Mouse (Mus musculus) lung, postnatal 36 days (tissue): ENCODE data around the gene Atp2a1.
"Not testable (repeated sequence)": the region's sequence is repeated elsewhere in the genome, so short reads cannot be mapped to it uniquely, and the experiment has no call there.

Experiments
- DNase-seq: peaks from one replicate; pipeline ENCODE4 v3.0.0; 2022; ENCODE audit warnings: mixed read lengths

Atp2a1 gene

DNA sequence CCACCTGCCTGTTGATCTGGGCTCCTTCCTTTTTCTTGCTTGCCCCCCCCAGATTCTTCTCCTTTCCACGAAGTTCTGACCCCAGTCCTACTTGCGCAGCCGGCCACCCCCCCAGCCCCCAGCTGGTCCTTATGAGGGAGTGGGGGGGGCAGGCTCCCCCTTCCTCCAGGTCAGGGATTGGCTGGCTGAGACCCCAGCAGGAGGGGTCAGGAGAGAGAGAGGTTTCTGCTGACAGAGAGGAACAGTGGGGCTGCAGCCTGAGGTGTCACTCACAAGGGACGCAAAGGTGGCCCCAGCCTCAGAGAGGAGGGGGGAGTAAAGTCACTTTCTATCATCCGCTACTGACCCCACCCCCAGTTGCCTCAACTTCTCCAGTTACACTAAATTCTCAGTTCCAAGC is at the start of gene Atp2a1:
Gene Atp2a1, minus strand, starts transcription at position 105 of the 400 bp plus-strand sequence.
- DNase-seq = no peak

DNA sequence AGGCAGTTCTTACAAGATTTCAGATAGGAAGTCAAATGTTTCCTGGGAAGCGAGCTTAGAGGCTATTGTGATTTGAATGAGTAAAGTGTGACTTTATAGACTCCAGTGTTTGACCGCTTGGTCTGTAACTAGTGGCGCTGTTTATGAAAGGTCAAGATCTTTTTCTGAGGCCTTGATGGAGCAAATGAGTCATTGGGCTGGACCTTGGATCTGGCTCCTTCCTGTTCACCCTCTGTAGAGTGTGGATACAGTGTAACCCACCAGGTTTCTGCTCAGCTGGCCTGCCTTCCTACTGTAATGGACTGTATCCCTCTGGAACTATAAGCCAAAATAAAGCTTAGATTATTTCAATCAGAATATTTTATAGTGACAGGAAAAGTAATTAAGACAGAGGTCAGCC is 48.4 kb upstream of the Atp2a1 start:
- DNase-seq = no peak

DNA sequence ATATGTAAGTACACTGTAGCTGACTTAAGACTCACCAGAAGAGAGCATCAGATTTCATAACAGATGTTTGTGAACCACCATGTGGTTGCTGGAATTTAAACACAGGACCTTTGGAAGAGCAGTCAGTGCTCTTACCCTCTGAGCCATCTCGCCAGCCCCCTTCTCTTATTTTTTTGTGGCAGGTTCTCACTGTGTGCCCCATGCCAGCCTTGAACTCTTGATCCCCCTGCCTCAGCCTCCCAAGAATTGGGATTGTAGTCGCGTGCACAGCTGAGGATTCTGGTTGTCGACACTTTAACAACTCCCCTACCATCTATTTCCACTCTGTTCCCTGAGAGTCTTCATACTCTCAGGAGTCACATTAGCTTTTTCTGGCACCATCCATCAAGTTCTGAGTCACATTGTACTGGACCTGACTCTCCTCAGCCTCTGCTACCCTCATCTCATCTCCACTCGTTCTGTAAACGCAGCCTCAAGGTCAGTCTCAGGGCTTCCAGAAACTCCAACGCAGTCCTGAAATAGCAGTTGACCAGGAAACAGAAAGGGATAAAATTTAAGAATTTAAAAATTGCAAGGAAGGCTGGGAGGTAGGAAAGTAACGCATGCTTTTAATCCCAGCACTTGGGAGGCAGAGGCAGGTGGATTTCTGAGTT is 44.3 kb upstream of the Atp2a1 start:
- no peak for DNase-seq

DNA sequence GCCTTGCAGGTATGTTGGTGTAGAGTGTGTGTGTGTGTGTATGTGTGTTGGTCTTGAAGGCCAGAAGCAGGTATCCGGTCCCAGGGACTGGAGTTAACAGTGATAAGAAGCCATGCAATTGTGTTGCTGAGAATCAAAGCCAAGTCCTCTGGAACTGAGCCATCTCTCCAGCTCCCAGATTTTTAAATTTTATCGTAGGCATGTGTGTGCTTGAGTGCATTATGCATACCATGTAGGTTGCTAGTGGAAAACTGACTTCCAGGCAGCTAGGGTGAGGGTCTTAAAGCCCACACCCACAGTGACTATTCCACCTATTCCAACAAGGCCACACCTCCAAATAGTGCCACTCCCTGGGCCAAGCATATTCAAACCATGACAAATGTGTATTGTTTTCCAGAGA is 42.0 kb upstream of the Atp2a1 start:
- DNase-seq = no peak

DNA sequence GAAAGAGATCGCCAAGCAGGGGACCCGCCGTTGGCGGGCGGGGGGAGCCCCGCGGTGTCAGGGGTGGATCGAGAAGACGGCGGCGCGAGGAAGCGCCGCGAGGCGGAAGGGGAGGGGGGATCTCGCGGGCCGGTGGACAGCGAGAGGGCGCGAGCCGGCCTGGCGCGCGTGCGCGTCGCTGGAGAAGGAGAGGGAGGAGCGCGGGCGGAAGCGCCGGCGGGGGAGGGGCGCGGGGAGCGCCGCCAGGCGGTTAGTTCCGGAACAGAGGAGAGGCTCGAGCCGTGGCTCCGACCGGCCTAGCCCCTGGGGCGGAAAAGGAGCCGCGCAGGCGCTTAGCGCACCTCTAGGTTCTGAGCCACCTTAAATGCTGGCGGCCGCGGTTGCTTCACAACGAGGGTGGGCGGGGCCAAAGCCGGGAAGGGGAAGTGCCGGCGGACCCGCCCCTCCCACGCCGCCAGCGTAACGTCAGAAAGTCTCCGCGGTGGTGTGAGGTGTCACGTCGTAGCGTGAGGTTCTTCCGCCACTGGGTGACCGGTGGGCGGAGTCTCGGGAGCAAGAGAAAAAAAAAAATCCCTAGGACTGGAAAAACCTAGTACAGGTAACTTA is 40.5 kb upstream of the Atp2a1 start, which contains the start of gene Atxn2l:
Gene Atxn2l, minus strand, starts transcription at position 165 of the 606 bp plus-strand sequence.
- DNase-seq = peak; percentile 99

DNA sequence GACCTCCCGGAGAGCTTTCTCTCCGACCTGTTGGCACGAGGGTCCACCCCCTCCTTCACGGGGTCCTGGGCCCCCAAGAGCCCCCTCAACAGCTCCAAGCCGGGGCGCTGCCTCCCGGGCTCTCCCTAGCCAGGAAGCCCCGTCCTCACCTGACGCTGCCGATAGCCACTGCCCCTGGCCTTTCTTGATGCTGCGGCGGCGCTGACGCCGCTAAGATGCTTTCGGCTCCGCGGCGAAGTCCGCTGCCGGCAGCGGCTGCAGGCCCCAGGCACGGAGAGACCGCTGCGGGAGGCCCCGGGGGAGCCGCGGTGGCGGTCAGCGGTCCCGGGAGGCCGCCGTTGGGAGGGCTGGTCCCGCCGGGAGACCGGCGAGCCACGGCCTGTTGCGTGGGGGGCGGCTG is 39.8 kb upstream of the Atp2a1 start:
- DNase-seq = no peak

DNA sequence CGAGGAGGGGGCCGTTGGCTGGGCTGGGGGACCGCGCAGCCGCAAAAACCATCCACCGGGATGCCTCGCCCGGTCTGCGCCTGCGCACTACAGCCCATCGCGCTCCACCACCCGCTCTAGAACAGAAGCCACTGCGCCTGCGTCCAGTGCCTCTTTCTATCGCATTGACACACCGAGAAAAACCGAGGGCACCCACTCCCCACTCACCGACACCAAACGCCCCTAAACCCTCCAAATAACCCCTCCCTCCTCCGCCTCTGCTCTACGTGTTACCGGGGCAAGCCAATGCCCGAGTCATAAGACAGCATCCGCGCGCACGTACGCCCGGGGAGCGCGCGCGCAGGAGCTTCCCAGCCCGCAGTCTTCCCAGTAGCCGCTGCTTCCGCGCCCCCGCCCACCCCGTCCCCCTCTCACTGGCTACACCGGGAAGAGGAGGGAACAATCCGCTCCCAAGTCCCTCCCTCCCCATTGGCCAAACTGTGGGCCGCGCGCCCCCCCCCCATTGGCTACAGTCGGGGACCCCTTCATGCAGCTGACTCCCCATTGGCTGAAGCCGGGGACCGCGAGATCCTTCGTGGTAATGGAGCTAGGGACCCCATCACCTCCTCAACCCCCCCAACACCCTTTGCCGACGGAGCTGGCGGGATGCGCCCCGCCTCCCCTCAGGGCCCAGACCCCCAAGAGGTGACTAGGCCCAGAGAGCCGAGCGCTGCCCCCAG is 39.3 kb upstream of the Atp2a1 start:
- DNase-seq = peak; percentile 94

DNA sequence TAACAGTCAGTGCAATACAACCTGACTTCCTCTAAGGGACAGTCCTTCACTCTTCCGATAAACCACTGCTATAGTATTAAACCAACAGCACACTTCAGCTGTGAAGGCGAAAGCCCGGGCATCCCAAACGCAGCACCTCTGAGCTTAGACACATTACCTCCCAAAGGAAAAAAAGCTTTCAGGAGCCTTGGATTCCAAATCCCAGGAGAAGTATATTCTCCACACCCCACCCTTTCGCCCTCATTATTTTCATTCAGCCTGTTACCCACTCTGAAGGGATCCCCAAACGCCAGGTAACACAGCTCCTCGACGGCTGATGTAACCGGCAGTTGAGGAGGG is 38.7 kb upstream of the Atp2a1 start:
- no peak for DNase-seq

DNA sequence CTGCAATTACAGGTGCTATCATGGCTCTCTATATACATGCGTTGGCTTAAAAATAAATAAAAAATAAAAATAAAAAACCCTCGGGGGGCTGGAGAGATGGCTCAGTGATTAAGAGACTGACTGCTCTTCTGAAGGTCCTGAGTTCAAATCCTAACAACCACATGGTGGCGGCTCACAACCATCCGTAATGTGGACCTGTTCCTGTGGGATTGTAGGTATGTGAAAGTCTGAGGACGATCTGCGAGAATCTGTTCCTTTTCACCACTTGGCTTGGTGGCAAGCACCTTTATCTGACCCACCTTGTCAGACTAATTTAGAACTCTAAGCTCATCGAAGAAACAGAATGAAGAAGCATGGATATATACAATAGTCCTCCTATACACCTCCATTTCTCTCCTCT is 36.5 kb upstream of the Atp2a1 start:
- DNase-seq = no peak

DNA sequence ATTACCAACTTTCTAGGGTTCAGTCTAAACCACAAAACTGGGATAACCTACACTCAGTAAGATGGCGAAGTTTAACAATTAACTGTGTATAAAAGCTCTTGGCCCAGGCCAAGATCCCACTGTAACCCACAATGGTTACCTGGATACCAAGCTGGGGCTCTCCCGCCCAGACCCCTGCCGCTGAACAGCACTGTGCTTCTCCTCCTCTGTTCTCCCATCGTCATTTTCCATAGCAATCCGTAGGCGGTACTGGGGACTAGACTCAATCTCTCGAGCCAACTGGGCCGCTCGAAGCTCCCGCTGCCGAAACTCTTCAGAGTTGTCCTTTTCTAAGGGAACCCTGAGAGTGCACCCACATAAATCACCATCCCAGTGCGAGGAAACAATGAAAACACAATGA is 35.1 kb upstream of the Atp2a1 start:
- DNase-seq = no peak

DNA sequence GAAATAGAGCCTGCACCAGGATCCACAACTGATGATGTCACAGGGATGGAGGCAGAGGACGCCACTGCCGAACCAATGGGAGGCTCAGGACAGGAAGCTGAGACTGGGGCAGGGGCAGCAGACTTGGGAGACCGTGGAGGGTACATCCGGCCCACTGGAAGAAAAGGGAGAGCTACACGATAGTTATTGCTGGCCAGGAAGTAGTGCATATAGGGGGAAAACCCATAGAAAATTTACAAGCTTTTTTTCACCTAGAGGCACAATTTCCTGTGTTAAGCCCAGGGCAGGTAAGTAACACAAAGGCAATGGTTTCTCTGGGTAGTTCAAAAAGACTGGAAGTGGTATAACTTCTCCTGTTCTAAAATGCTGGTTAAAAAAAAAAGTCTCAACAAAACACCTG is 33.6 kb upstream of the Atp2a1 start:
- no peak for DNase-seq

DNA sequence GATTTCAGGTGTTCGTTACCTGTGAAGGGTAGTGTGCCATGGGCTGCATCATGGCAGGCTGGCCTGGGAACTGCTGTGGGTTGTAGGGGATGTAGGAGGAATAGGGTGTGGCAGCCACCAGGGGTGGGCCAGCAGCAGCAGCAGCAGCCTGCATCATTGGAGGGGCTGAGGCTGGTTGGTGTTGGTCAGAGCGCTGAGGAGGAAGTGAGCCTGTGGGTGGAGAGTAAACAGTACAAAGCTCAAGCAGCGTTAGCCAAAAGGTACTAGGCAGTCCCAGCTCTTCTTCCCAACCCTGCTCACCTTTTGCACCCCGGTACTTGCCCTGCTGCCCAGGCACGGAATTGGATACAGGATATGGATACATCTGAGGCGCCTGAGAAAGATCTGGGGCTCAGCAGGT is 31.2 kb upstream of the Atp2a1 start:
- no peak for DNase-seq

DNA sequence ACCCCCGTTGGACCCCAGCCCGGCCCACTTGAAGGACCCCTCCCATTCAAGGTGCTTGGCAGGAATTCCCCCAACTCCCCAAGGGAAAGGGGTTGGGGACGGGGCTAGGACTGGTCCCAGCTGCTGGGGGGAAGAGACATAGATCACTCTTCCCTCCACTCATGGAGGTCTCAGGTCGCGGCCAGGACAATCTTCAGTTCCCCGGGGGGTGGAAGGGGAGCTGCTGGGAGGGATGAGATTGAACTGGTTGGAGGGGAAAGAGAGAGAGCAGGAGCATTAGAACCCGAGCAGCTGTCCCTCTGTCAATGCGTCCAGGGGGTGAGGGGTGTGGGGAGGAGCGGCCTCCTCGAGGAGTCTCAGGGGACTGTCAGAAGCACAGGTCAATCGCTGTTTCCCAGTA is 29.1 kb upstream of the Atp2a1 start:
- DNase-seq = no peak

DNA sequence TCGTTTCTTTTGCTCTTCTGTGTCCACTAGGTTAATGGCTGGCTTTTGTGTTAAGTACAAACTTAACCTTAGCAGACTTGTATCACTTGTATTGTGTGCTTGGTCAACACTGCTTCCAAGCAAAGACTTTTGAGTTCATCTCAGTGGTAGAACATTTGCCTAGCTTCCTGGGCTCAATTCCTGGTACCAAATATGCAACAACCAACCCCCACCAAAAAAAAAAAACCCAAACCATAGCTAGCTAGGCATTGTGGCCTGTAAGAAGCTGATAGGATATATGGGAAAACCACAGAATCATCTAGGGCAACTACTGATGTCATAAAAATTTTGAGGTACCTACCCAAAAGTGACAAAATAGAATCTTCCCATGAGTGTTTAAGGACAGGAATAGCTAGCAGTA is 28.1 kb upstream of the Atp2a1 start:
- DNase-seq = no peak

DNA sequence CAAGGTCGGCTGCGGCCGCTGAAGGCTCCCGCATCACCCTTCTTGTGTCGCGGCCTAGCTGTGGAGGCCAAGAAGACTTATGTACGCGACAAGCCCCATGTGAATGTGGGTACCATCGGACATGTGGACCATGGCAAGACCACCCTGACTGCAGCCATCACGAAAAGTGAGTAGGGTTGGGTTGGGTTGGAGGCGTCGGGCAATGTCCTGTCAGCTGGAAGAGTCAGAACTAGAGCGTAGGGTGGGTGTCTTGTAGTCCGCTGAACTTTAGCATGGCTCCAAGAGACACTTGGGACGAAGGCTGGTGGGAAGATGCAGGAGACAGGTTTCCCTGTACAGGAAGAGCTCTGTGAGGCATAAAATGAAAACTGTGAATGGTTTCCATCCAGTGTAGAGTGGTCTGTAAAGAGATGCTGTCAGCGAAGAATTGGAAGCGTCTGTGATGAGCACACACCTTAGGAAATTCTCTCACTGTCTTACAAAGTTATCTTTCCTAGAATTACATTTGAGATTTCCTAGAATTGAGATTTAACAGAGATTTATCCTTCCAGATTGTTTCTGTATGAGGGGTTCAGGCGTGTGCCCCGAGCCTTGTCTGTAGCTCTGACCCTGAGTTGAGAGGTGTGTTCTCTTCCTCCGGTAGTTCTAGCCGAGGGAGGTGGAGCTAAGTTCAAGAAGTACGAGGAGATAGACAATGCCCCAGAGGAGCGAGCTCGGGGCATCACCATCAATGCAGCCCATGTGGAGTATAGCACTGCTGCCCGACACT is 24.9 kb upstream of the Atp2a1 start:
- not testable (repeated sequence) for DNase-seq

DNA sequence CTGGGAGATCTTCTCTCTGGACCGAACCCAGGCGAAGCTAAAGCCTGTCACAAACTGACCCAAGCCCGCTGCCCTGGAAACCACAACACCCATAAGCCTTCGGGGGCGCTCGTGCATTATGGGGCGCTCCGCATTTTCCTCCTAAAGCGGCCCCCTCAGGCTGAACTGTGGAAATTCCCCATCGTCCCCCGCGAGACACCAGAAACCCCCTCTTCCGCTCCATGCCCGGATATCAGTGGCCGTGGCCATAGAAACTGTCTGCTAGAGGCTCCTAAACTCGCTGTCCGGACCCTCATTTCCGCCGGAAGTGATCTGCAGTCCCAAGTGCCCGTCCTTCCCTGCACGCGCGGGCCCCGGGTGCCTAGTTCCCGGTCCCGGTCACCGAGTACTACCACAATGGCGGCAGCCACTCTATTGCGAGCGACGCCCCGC is 24.2 kb upstream of the Atp2a1 start, which contains the start of gene Tufm:
Gene Tufm, plus strand, starts transcription at position 310 of the 432 bp plus-strand sequence.
- peak; percentile 98 for DNase-seq

DNA sequence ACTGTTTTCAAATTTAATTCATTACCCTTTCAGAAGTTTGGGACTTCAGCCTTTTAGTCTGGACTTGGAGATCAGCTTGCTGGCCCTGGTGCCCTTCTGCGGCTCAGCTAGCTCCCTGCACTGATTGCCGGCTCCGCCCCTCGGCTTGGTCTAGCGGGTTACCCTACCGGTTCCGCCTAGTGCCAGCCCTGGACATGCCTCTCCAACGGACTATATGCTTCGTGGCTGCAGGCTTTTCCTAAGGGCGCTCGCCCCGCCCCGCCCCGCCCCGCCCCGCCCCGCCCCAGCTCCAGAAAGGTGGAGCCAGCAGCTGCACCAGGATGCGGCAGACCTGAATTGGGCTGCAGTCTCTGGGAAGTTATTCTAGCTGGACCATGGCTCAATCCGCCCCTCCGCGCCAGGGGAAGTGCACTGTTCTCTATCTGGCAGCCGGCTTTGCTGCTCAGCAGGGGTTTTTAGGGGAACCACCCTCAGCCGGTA is 19.5 kb upstream of the Atp2a1 start:
- peak; percentile 95 for DNase-seq

DNA sequence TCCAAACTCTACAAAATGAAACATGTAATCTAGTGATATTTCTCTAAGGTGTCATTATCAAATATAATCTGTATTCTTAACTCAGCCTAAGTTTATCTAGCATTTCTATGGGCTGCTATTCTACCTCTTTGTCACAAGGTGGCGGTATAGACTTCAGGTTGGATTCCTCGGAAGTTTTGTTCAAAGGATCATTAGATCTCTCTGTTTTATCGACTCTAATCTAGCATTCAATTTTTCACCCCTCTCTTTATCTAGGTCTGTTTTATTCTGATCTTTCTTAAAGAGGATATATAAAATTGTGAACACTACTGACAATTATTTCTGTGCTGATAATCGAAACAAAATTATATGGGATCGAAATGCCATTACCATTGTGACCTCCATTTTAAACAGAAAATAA is 18.8 kb upstream of the Atp2a1 start:
- DNase-seq = no peak

DNA sequence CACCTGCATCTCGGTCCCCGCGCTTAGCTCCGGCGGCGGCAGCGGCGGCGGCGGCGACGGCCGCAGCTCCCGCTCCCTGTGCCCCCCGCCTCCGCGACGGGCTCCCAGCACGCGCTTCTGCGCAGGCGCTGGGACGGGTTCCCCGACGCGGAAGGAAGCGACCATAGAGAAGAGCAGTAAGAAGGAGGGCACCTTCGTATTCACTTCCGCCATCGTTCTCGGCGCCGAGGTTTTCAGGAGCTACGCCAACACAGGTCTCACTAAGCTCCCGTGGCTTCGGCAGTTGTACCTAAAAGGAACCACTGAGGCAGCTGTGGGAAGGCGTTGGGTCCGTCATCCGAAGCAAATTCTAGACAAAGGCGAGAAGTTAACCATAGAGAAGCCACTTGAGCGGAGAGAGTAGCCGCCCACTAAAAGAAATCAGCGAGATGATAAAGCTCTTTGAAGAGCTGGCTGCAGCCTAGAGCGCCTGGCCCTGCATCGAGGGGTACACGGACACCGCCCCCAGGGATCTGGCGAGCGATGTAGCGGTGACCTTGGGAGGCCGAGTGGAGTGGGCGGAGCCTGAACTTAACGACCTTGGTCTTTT is 12.2 kb upstream of the Atp2a1 start, which contains the start of gene Sh2b1:
Gene Sh2b1, minus strand, starts transcription at position 432 of the 589 bp plus-strand sequence.
- peak; percentile 91 for DNase-seq

DNA sequence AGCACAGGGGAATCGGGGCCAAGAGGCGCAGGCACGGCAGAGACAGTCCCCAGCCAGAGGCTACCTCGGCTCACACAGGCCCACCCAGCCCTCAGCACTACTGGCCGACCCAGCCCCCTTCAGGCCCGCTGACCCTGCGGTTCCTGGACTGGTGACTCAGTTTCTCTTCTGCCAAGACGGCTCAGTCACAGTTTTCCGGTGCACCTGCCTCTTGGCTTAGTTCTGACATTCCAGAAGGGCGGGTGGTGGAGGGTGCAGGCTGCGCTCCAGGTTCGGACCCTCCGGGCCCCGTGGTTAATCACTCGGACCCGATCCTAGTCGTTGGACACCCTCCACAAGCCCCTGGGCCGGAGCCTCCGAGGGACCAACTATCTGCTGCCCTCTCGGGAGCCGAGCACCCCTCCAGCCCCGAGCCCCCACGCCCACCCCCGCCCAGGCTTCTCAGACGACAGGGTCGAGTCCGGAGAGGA is 11.6 kb upstream of the Atp2a1 start:
- peak; percentile 19 for DNase-seq

DNA sequence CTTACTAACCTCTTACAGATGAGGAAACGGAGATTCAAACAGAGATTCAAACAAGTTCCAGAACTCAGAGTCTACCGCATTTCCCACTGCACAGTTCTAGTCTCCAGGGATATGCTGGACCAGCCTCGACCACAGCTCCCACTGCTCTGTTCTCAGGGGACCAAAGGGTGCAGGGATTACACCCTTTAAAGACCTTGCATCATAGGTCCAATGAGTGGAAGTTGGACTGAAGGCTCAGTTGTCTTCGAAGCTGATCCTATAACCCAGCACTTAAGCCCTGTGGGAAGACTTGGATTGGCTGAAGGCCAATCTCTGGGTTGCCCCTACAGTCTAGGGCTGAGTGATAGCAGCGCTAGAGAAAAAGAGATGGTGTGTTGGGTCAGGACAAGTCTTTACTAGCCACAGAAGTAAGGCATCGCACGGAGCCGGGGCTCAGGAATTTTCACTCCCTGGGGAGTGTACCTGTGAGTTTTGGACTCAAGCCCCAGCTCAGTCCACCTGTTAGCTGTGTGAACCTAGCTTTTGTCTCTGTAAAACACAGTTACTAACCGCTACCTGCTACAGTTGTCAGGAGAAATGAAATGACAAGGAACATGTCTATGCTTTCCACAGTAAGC is 10.7 kb upstream of the Atp2a1 start:
- DNase-seq = no peak

DNA sequence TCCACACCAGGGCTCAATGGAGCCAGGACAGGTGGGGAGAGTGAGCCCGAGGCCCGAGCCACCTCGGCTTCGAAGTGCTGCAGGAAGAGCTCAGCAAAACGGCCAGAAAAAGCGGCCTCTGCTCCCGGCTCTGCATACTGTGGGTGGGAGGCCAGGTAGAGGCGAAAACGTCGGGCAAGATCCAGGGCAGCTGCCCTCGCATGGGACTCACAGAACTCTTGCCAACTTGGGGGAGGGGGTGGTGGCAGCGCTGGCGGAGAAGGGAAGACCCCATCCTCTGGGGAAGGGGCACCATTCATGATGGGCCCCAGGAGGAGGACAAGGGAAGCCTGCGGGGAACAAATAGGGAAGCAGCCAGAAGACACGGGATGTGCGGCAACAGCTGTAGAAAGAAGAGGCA is 9.8 kb upstream of the Atp2a1 start:
- no peak for DNase-seq
